Mouse (Mus musculus): Measurements from ENCODE around the gene Pom121. TPM values are rescaled to one million over a fixed set of nuclear protein-coding genes. Genes with fewer than 3 reads are reported as not detected.

The Pom121 gene
- polyA plus RNA-seq (2012; ENCODE audit: low replicate concordance), result 84.1 and 88.5 TPM in 2 replicates

DNA sequence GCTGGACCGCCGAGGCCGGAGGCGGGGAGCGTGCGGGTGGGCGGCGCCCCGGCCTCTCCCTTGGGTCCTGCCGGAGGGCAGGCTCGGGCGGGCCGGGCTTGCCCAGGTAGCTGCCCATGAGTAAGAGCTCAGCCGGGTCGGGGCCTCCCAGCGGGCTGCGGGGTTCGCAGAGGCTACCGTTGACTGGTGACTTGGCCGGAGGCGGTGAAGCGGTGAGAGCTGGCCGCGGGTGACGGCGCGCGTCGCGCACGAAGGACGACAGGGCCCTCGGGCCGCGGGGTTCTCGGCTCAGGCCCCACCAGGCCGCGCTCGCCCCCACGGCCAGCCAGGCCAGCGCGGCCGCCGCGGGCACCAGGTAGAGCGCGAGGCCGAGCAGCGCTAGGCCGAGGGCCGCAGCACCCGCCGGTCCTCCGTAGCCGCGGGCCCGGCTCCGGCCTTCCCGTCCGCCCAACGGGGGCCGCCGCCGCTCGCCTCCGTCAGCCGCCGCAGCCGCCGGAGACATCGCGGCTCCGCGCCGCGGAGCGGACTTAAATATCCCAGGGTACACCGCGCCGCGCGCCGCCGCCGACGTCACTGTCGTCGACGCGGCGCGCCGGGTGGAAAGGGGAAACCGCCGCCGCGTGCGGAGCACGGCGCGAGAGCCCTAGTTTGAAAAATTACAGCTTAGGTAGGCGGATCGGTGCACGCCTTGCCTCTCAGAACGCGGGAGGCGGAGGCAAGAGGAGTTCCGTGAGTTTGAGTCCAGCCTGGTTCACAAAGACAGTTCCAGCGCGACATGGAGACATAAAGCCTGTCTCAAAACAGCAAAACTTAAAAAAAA, at the start of gene Pom121:
Pom121 (minus strand) TSS at position 543 of the 820 bp plus-strand sequence.

DNA sequence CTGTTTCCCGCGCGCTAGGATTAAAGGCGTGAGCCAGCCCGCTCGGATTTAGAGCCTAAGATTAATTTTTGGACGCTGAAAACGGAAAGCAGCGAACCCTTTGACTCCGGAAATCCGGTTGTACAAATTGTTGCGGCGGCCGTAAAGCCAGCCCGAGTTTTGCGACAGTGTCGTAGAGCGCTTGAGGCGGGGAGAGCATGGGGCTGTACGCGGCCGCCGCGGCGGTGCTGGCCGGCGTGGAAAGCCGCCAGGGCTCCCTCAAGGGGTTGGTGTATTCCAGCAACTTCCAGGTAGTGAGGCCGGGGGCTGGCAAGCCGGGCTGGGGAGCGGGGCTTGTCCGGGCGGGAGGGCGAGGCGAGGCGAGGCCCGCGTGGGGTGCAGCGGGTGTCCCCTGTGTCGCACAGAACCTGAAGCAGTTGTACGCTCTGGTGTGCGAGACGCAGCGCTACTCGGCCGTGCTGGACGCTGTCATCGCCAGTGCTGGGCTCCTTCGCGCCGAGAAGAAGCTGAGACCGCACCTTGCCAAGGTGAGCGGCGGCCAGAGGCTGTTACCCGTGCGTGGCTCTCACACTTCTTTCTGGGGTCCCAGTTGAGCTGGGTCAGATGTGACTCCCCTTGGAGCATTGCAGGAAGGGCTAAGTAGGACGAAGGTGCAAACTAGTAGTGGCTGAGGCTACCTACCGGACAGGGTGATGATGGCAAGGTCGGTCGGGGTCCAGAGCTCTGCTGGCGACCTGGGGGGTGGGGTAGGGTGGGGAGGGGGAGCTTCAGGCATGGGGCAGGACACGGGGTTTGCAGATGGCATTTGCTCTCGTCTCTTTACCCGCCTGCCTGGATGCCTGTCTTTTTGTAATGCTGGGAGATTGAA, 24.3 kb downstream of the Pom121 start, which contains the start of gene Nsun5:
Nsun5 (plus strand) TSS at position 167 of the 868 bp plus-strand sequence.

DNA sequence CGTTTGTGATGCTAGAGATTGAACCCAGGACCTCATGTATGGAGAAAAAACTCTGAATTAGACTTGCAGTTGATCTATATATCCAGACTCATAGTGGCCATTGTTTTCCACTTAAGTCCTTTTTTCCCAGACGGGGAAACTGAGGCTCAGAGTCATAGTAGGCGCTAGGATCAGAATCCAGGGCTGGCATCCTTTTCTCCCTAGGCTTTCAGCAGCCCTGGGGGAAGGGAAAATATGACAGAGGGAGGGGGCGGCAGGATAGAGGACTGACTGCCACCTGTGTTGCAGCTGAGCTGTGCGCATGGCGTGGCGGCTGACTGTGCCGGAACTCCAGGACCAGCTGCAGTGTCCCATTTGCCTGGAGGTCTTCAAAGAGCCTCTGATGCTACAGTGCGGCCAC, 41.4 kb downstream of the Pom121 start, which contains the start of gene Trim50:
Trim50 (plus strand) TSS at position 301 of the 400 bp plus-strand sequence.

DNA sequence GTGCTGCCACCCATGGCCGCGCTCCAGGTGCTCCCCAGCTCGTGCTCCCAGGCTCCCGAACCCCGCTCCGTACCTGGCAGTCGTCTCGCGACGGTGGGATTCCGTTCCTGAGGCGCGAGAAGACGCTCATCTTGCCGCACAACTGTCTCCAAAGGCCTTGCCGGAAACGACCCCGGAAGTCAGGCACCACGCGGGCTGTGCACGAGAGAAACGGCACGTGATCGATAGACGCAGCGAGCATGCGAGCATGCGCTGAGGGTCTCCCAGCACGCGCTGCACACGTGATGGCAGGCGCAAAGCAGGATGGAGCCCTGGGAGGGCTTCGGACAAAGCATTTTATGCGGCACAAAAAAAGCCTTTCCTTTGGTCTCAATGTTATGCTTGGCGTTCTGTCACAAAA, 44.5 kb downstream of the Pom121 start, which contains the start of gene Fkbp6:
Fkbp6 (minus strand) TSS at position 183 of the 400 bp plus-strand sequence.

Other genes with a start within 250 kb of the Pom121 start
- 12.4 and 13.0 TPM in 2 replicates for gene Tbl2, start 244.9 kb downstream of the Pom121 start, polyA plus RNA-seq (2012; ENCODE audit: low replicate concordance)
- gene Bcl7b, start 226.3 kb downstream of the Pom121 start, polyA plus RNA-seq (2012; ENCODE audit: low replicate concordance), result 75.1 and 83.6 TPM in 2 replicates
- gene Baz1b, start 207.3 kb downstream of the Pom121 start, polyA plus RNA-seq (2012; ENCODE audit: low replicate concordance), result 29.3 and 48.8 TPM in 2 replicates
- gene Fzd9, start 143.3 kb downstream of the Pom121 start, polyA plus RNA-seq (2012; ENCODE audit: low replicate concordance), result 0.45 and 0.48 TPM in 2 replicates
- not detected in 2 replicates for gene Fkbp6, start 44.5 kb downstream of the Pom121 start, polyA plus RNA-seq (2012; ENCODE audit: low replicate concordance)
- gene Trim50, start 41.3 kb downstream of the Pom121 start, polyA plus RNA-seq (2012; ENCODE audit: low replicate concordance), result not detected in 2 replicates
- gene Nsun5, start 24.6 kb downstream of the Pom121 start, polyA plus RNA-seq (2012; ENCODE audit: low replicate concordance), result 13.6 and 17.8 TPM in 2 replicates
- 13.1 and 16.0 TPM in 2 replicates for gene Hip1, start 150.6 kb upstream of the Pom121 start, polyA plus RNA-seq (2012; ENCODE audit: low replicate concordance)
- not detected in 2 replicates for gene Ccl26, start 169.0 kb upstream of the Pom121 start, polyA plus RNA-seq (2012; ENCODE audit: low replicate concordance)
- 3.7 and 4.3 TPM in 2 replicates for gene Ccl24, start 178.5 kb upstream of the Pom121 start, polyA plus RNA-seq (2012; ENCODE audit: low replicate concordance)
- 20.7 and 69.9 TPM in 2 replicates for gene Rhbdd2, start 238.1 kb upstream of the Pom121 start, polyA plus RNA-seq (2012; ENCODE audit: low replicate concordance)

All from hematopoietic multipotent progenitor cell, adult 10-12 weeks (in vitro differentiated cells).